Mouse (Mus musculus) T-helper 2 cell (primary cell): ENCODE data around the gene Pym1.

Experiments
- in situ Hi-C: fragments of 300-600 bp; cut with MboI, MseI; formaldehyde crosslinking; loops from one replicate; pipeline ENCODE4 v1.15.1; 2025; ENCODE audit warnings: high pct_unique_total_duplicates

Pym1 gene

DNA sequence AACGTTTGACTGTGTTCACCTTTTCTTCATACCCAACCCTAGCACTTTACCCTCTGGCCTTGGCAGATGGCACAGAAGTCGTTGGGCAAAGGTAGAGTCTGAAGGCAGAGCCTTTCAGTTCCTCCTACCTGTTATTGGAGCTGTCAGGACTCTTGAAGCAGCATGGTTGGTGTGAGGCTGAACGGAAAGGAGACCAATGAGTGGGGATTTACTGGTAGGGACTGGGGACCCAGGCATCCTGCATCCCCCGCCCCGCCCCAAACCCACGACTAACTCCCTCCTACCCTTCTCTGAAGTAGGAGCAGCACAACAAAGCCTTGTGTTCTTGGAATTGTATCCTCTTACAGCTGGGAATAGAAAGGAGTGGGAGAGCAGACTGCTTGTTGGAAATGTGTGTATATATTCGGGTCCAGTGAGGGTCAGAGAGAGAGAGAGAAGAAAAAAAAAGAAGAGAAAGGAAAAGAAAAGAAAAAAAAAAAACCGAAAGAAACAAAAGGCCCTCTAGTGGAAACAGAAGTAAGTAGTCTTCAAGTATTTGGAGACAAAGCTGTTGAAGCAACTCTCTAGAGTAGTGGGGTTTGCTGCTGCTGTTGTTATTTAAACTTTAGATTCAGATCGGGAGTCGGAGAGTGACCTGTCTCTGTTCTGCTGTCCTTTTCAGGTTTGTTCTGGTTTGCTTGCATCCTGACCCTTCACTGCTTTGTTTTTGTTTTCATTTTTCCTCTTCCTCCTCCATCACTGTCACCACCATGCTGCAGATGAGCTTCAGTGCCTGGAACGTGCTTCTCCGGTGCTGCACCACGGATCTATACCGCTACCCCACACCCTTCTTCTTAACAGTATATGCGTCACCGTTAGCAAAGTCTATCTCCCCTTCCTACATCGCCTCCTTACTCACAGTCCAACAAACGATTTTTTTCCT lies 2.7 kb upstream of the Pym1 start, which contains the start of gene Dgka:
TSS of gene Dgka (minus strand) at position 176 of the 922 bp plus-strand sequence.
- in situ Hi-C loops, result no loop called here

DNA sequence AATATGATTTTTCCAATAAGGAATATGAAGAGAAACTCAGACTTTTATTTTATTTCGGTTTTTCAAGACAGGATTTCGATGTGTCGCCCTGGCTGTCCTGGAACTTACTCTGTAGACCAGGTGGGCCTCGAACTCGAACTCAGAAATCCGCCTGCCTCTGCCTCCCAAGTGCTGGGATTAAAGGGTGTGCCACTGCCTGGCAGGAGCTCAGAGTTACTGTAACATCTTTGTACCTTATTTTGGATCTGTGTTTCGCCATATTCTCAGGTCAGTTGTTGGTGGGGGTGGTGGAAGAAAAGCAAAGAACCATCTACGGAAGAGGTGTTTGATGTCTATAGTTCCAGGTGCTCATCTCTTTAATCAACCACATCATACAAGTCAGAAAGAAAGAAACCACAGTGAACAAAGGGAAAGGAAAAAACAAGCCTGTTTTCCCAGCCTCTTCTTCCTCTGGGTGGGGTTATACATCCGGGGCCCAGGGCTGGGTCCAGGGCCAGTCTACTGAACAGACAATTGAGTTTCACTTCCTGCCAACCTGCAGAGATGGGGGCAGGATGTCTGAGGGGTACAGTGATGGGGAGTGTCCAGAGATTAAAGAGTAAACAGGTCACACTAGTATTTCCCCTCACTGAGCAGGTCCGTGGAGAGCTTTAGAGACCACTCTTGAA lies 1.6 kb upstream of the Pym1 start:
- in situ Hi-C loops, result no loop called here

- in situ Hi-C loops, result no loop called here
Observed at GRCm38 (mm10) chr10:128746972-128747645, 580 bp upstream of the Pym1 start.

- in situ Hi-C loops, result no loop called here
Observed at GRCm38 (mm10) chr10:128748252-128748864, 669 bp downstream of the Pym1 start.

- in situ Hi-C loops, result no loop called here
Observed at GRCm38 (mm10) chr10:128772895-128773294, 25.2 kb downstream of the Pym1 start.

GRCm38 (mm10) chr10:128773685-128774084 lies 26.0 kb downstream of the Pym1 start:
- in situ Hi-C loops, result no loop called here

- in situ Hi-C loops, result no loop called here
Observed at GRCm38 (mm10) chr10:128778441-128778840, 30.8 kb downstream of the Pym1 start.

GRCm38 (mm10) chr10:128779011-128779795 lies 31.5 kb downstream of the Pym1 start:
- in situ Hi-C loops, result no loop called here

GRCm38 (mm10) chr10:128780200-128780599 lies 32.5 kb downstream of the Pym1 start:
- in situ Hi-C loops, result no loop called here

- in situ Hi-C loops, result loop anchor here (10.0 kb wide), 1 partner anchor 324 kb away; the partner anchor contains the start of gene Olfr769
Observed at GRCm38 (mm10) chr10:128790398-128791124, 42.9 kb downstream of the Pym1 start, which contains the start of gene Mmp19. Gene Mmp19 (plus strand): TSS chr10:128790910.

DNA sequence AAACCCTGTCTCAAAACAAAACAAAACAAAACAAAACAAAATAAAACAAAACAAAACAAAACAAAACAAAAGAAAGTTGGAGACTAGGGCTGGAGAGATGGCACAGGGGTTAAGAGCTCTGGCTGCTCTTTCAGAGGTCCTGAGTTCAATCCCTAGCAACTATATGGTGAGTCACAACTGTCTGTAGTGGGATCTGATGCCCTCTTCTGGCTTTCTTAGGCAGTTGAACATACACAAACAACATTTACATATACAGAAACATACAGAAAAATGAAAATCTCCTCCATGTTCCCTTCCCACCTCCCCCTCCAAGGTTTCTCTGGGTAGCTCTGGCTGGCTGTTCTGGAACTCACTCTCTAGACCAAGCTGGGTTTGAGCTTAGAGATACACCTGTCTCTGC lies 44.4 kb downstream of the Pym1 start:
- in situ Hi-C loops, result loop anchor here (10.0 kb wide), 1 partner anchor 323 kb away; the partner anchor contains the start of gene Olfr769

DNA sequence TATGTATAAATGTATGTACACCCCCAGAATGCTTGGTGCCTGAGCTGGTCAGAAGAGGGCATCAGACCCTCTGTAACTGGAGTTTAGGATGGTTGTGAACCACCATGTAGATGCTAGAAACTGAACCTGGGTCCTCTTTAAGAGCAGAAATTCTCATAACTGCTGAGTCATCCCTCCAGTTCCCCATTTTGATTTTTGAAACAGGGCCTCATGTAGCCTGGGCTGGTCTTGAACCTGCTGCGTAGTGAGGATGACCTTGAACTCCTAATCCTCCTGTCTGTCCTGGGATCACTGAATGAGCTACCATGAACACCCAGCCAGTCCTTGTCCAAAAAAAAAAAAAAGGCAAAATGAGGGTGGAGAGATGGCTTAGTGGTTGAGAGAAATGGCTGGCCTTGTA lies 45.6 kb downstream of the Pym1 start:
- in situ Hi-C loops, result loop anchor here (10.0 kb wide), 1 partner anchor 322 kb away; the partner anchor contains the start of gene Olfr769

DNA sequence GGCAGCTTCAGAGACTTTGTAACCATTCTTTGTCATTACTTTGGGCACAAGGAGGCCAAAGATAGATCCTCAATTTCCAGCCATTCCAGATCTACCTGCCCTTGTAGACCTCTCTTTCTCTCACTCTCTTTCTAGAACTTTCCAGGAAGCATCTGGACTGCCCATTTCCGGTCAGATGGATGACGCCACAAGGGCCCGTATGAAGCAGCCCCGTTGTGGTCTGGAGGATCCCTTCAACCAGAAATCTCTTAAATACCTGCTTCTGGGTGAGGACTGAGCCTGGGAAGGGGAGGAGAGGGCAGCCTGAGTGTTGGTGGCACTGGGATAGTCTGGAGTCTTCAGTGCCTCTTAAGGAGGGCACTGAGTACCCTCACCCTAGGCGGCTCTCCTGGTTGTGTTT lies 46.7 kb downstream of the Pym1 start:
- in situ Hi-C loops, result loop anchor here (10.0 kb wide), 1 partner anchor 320 kb away; the partner anchor contains the start of gene Olfr769

GRCm38 (mm10) chr10:128795581-128795980 lies 47.9 kb downstream of the Pym1 start:
- in situ Hi-C loops, result loop anchor here (10.0 kb wide), 1 partner anchor 319 kb away; the partner anchor contains the start of gene Olfr769

DNA sequence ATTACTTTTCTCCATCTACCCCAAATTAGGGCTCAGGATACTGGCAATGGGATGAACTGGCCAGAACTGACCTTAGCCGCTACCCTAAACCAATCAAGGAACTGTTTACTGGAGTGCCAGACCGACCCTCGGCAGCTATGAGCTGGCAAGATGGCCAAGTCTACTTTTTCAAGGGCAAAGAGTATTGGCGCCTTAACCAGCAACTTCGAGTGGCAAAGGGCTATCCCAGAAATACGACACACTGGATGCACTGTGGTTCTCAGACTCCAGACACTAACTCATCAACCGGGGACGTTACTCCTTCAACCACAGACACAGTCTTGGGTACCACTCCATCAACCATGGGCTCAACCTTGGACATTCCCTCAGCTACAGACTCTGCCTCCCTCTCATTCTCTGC lies 51.0 kb downstream of the Pym1 start:
- in situ Hi-C loops, result loop anchor here (10.0 kb wide), 1 partner anchor 316 kb away; the partner anchor contains the start of gene Olfr769

- in situ Hi-C loops, result no loop called here
Observed at GRCm38 (mm10) chr10:128801981-128802495, 54.3 kb downstream of the Pym1 start.

- in situ Hi-C loops, result no loop called here
Observed at GRCm38 (mm10) chr10:128802956-128803355, 55.3 kb downstream of the Pym1 start.

DNA sequence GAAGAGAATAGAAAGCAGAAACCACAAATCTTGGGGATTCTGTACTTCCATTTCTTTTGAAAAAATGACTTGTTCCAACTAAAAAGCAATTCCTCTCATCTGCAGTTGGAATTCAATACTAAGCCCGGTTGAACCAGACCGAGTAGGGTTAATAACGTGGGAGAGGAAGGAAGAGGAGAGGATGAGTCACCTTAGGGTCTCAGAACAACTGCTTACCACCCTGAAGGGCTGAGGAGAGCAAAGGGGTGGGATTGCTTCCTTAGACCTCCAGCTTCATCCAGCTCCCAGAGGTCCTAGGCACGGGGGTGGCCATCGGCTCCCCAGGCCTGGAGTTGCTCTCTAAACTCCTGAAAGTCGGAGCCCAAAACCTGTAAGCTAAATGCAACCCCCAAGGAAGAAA lies 55.7 kb downstream of the Pym1 start:
- in situ Hi-C loops, result no loop called here

DNA sequence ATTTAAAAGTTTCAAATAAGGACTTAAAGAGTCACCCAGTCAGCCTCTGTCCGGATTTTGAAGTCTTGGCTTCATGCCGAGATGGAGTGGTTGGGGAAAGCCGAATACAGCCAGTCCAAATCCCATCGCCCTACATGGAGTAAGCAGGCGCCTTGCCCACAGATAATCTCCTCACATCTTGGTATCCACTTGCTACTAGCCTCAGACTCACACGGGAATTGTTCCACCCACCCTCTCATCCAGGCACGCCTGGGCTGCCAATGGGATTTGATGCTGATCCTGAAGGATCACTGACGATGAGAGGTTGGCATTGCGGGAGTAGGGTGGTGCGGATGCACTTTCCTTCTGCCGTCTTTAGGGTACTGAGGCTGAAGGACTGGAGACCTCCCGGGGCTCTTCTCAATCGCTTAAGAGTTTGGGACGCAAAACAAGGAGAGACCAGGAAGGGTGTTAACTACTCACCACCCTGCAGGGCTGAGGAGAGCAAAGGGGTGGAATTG lies 56.1 kb downstream of the Pym1 start, which contains the start of gene Dnajc14:
TSS of gene Dnajc14 (plus strand) at position 292 of the 500 bp plus-strand sequence.
- in situ Hi-C loops, result no loop called here
